Mouse (Mus musculus) frontal cortex, adult (tissue): ENCODE results near the gene Ptpre.
"Not testable (repeated sequence)": the region's sequence is repeated elsewhere in the genome, so short reads cannot be mapped to it uniquely, and the experiment has no call there.

Experiments used
- ATAC-seq: cut with Nextera tagmentation; 2 replicates; pipeline ENCODE4 v1.9.2; 2017; ENCODE audit warnings: mild to moderate bottlenecking, moderate library complexity, mixed read lengths; ENCODE audit not compliant: low TSS enrichment

Gene Ptpre

DNA sequence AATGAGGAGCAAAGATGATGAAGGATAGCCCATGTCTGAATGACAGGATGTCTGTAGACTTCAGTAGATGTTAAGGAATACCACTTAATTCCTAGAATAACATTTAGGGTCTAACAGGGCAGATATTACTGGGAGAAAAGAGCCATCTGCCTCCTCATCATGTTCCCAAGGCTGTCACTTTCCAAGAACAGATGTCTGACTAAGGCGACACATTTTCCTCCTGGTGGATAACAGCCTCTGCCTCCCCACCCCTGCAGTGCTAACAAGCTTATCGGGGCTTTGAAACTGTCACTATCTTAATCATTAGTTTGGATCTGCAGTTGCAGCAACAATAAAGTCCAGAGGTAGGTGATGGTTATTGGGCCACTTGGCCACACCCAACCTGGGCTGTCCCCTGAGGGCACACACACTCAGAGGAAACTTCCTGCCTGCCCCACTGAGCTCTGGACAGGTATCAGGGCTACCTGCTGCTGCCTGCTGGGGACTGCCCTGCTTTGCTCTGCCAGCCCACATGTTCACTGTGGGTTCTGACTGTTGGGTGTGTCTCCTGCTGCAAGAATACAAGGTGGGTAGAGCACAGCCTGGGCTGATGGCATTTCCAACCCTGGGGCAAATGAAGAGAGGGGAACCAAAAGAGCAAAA, 2.6 kb upstream of the Ptpre start:
- ATAC-seq, result no peak

- ATAC-seq, result no peak
These were observed 1.4 kb upstream of the Ptpre start for GRCm38 (mm10) chr7:135535908-135536307.

- ATAC-seq, result peak; percentile 47; the same call in 1 of the 2 replicates
These were observed 864 bp downstream of the Ptpre start for GRCm38 (mm10) chr7:135537948-135538741.

- no peak for ATAC-seq
These were observed 2.1 kb downstream of the Ptpre start for GRCm38 (mm10) chr7:135539429-135539828.

DNA sequence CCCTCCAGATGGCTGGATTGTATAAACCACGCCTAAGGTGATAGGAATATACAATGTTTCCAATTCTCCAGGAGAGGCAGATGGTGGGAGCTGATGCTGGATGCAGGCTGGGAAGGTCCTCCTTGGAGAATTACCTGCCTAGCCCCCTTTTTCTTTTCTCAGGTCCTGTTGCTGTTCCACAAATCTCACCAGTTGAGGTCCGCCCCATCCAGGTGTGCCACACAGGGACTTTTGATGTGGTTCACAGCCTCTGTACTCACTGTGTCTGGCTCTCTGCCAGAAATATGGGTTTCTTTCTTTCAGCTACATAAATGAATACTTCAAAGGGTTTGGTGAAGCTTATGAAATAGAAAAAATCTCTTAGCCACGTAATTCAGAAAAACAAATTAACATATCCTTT, 5.0 kb downstream of the Ptpre start:
- ATAC-seq, result no peak

DNA sequence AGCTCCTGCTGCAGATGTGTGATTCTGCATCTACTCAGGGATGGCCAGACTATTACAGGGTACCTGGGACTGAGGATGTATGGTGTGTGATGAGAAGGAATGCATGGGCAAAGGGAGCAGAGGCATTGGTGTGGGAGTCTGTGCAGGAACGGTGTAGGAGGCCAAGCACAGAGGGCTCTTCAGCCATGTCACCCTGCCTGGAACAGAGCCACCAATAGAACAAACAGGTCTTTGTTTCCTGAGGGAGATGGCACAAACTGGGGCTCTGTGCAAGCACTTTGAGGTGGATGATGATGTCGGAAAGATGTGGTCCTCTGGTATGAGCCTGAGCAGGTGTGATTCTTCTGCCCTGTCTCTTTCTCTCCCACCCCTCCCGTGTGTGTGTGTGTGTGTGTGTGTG, 5.8 kb downstream of the Ptpre start:
- ATAC-seq, result no peak

DNA sequence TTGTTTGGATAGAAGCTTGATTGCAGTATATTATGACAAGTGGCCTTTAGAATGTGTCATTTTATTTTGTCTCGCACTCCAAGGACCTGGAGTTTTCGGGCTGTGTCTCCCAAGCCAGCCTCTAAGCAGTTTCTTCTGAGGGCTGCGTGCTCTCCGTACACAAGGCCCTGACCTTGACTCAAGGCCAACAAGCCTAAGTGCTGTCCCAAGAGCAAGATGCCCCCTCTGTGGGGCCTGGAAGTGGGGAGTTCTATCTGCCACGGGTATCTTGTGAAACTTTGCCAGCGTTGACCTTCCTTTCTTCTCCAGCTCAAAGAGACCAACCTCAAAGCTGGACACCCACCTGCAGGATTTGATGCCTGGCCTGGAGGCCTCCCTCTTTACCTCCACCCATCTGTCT, 7.0 kb downstream of the Ptpre start:
- ATAC-seq, result no peak

DNA sequence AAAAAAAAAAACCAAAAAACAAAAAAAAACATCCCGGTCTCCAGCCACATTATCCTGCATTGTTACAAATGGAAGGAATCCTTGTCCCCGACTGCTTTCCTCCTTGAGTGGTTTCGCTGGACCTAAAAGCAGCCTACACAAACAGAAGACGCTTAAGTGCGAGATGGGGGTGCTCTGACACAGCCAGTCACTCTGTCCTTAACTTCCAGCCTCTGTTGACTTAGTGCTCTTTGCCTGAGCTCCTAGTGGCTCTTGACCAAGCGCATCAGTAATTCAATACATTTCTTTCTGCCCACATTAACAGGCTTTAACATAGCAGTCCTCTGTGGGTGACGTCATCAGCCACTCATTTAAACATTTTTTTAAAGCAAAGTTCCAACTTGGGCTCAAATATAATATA, 8.7 kb downstream of the Ptpre start:
- no peak for ATAC-seq

DNA sequence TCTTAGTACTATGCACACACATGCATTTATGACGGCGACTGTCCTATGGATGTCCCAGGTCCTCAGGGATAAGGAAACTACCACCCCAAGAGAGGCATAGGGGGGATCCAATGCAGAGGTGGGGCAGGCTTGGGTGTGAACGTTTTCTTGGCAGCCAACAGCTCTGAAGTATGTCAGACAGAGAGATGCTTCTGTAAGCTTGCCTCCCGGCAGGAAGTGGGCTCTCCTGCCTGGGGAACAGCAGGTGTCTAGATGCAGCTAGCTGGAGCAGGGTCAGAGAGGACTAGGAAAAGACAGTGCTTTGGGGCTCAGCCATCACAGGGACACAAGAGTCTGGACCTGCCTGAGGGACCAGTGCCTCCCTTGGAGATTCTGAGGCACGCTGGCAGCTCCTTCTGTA, 9.2 kb downstream of the Ptpre start:
- 0 out of 2 replicates have a peak, but pooled peaks have one; percentile 36 for ATAC-seq

- no peak for ATAC-seq
These were observed 11.2 kb downstream of the Ptpre start for GRCm38 (mm10) chr7:135548434-135548833.

GRCm38 (mm10) chr7:135551547-135551946, 14.3 kb downstream of the Ptpre start:
- no peak for ATAC-seq

DNA sequence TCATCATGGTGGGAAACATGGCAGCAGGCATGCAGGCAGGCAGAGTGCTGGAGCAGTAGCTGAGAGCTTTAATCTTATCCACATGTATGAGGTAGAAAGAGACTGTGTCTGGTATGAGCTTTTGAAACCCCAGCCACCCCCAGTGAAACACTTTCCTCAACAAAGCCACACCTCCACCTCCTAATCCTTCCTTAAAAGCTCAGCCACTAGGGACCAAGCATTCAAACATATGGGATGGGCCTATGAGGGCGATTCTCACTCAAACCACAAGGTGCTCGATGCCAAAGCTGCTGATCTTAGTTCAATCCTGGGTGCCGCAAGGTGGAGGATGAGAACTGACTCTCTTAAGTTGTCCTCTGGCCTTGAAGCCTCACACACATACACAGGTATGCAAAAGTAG, 16.3 kb downstream of the Ptpre start:
- ATAC-seq, result no peak

DNA sequence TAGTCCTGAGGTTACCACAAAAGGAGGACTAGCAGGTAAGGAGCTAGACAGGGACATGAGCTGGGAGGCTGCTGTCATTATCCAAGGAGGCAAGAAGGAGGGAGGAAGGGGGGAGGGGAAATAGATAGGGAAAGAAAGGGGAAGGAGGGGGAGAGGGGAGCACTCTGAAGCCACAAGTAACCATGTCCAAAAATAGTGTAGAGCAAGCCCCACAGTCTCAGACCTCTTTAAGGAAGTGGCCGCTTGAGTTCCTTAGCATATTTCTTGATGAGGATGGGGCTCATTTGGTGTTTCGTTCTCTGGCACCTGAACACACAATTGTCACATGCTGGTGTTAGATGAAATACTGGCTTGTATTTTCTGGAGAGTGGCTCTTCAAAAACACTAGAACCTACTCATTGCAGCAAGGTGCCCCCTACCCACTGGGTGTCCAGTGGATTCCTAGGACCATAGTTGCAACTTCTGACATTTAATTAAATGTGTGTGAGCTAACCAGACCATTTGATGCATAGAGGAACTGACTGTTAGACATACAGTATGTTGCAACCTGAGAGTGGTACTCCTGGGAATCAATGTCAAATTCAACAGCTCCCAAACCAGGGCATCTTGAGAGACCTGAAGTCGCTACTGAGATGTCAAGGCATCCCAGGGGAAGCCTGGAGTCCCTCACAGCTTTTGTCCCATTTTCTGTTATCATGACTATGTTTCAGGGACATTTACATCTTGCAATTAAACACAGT, 19.6 kb downstream of the Ptpre start:
- no peak for ATAC-seq

DNA sequence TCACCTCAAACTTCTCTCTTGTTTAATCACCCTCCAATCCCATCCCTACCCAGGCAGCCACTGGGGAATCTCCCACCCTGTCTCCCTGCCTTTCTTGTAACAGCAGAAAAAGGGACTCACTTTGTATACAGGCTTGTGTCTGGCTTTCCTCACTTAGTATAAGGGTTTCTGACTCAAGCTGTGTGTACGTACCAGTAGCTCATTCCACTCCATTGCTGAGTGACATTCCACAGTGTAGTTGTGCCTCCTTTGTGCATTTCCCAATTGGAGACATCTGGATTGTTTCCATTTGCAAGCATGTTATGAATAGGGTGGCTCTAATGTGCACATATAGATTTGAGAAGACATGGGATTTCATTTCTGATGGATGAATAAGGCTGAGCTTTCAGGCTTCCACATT, 23.0 kb downstream of the Ptpre start:
- ATAC-seq, result no peak

DNA sequence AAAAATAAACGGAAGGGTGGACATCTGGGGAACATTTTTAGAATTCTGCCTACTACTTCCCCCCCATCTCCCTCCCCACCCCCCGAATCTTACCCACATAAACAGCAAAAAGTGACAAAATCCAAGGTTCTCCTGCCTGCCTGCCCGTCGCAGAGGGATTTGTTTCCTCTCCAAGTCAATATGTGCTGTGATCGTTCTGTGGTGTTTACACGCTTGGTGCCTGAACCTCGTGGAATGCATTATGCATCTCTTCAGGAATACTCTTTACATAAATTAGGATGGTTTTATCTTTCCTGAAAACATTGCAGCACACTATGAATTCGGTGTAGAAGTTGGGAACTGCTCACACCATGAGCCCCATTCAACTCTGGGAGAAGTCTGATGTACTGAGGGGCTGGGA, 26.7 kb downstream of the Ptpre start:
- ATAC-seq, result peak; percentile 31; the same call in 1 of the 2 replicates

- ATAC-seq, result no peak
These were observed 28.7 kb downstream of the Ptpre start for GRCm38 (mm10) chr7:135566013-135566412.

DNA sequence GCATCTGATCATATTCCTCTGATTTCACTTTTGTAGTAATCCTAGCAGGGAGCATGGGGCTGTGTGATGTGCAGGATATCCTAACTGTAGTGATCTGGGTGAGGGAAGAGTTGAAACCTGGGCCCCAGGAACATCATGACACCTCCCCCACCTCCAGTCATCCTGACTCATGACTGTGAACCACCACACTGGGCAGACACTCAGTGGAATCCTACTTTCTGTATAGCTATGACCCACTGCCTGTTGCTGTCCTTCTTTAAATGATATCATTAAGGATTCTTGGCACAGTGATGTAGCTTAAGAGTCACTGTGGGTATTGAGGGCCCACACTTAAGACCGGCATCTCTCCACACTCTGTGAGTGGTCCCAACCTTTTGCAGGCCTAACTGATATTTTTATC, 30.3 kb downstream of the Ptpre start:
- peak; percentile 32; the same call in 1 of the 2 replicates for ATAC-seq

DNA sequence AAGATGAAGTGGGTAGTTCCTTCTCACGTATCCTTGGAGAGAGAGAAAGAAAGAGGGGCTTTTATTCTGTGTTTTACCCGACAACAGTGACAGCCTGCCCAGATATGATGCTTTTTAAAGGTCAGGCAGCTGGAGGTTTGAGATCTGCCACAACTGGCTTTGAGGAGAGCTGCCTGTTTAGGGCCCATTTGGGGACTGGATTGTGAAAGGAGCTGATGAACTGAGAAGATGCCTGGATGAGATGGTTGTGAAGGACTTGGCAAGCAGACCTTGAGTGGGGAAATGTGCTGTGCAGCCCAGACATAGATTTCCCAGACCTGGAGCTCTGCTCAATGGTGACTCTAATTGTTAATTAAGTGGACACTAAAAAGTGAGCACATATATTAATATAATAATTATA, 31.3 kb downstream of the Ptpre start:
- ATAC-seq, result no peak

DNA sequence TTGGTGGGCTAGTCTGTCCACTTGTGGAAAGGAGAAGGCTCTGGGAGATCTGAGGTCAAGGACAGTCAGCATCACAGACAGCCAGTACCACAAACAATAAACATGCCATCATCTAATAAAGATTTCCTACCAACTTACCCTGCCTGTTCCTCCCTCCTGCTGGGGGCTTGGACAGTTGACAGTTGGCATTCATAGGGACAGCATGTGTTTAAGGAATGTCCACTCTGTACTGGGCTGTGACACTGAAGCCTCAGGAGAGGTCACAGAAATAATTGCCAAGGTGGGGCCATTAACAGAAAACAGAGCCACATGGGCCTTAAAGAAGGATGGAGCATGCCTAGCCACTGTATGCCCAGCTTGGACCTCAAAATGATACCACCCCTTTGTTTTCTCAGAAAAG, 34.1 kb downstream of the Ptpre start:
- ATAC-seq, result no peak

GRCm38 (mm10) chr7:135571951-135572559, 34.8 kb downstream of the Ptpre start:
- ATAC-seq, result peak; percentile 85

DNA sequence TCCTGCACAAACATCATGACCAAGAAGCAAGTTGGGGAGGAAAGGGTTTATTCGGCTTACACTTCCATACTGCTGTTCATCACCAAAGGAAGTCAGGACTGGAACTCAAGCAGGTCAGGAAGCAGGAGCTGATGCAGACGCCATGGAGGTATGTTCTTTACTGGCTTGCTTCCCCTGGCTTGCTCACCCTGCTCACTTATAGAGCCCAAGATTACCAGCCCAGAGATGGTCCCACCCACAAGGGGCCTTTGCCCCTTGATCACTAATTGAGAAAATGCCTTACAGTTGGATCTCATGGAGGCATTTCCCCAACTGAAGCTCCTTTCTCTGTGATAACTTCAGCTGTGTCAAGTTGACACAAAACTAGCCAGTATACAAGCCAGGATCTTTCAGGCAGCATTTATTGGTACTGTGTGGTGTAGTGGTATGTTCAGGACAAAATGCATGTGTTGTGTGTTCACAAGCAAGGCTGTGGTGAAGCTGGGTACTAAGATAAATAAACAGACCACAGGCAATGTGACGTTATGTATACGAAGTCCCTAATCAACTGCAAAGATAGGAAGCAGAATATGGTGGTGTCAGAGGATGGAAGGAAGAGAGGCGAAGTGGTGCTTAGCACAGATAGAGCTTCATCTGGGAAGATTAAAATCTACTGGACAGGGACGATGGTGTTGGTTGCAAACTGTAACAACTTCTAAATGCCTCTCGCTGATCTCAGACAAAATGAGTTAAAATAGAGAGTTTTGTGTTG, 38.2 kb downstream of the Ptpre start:
- not testable (repeated sequence) for ATAC-seq

GRCm38 (mm10) chr7:135576329-135576728, 39.0 kb downstream of the Ptpre start:
- no peak for ATAC-seq
